Mouse (Mus musculus): ENCODE measurements around the gene Tmem198. TPM values are rescaled to one million over a fixed set of nuclear protein-coding genes. Genes with fewer than 3 reads are reported as not detected.
A peak's percentile ranks its signal among the peaks of the same experiment; 100 is the strongest.

Gene Tmem198
- total RNA-seq, 2 experiments from 2014 or later, result 94.2 to 105 TPM

DNA sequence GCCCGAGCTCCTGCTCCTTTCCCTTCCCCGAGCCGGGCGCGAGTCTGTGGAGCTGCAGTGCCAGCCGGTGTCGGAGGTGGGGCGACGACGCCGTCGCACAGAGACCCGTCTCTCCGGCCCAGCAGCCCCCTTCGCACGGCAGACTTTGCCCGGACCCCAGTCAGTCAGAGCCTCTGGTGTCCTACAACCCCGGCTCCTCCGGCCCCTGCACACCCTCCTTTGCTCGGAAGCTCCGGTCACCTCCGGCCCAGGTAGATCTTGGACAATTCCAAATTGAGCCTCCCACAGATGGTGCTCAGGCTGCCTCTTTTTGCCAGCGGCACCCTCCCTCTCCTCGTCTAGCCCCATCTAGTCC is 280 bp downstream of the Tmem198 start:
- intact Hi-C loops (cut with DNase I), result loop anchor here (2.0 kb wide), 2 partner anchors 79 to 117 kb away; no protein-coding TSS in a partner anchor
- no peak for DNase-seq (ENCODE audit: low spot score in 2 of 2)

DNA sequence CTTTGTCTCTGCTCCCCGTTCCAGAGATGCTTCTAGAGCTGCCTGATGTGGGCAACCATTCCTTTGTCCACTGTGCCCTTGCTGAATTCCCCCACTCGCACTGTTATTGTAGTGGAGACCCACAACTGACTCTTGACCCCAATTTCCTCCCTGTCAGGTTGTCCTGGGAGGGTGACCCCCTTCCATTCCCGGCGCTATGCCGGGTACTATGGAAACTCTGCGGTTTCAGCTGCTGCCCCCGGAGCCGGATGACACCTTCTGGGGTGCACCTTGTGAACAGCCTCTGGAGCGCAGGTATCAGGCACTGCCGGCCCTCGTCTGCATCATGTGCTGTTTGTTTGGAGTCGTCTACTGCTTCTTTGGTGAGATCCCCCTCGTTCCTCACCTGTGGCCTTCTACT is 704 bp downstream of the Tmem198 start:
- DNase-seq (ENCODE audit: low spot score in 2 of 2), result no peak
- intact Hi-C loops (cut with DNase I), result no loop called here

DNA sequence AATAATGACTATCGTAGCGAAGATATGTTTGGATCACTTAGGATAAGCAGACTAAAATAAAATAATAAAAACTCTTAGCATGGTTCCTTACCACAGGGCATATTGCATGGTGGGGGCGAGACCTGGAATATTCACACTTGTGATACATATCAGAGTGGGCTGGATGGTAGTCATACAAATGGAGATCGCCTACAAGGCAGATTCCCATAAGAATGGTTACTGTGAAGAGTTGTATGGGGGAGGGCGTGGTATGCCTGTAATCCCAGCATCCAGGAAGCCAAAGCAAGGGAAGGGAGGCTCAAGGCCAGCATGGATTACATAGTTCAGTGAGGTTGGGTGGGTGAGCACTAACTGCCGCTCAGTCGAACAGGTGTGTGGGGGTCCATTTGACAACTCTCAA is 1.4 kb downstream of the Tmem198 start:
- intact Hi-C loops (cut with DNase I), result loop anchor here (1.0 kb wide), 1 partner anchor 24 kb away; no protein-coding TSS in a partner anchor
- DNase-seq (ENCODE audit: low spot score in 2 of 2), result no peak

DNA sequence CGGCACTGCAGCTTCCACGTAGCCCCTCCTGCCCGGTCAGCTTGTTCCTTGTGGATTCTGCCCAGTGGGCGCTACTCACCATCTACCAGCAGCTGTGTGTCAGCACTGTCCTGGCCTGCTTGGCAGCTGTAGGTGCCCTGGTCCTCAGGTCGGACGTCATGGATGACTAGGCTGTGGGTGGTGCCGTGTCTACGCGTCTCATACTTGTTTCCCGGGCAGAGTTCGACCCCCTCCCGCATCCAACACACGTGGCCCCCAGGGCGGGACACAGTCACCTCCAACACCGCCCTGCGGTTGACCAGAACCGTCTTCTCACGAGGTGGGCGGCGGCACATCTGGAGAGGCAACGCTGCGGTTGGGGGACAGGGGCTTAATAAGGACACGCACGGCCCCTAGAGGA is 7.2 kb downstream of the Tmem198 start:
- intact Hi-C loops (cut with DNase I), result loop anchor here (5.0 kb wide), 1 partner anchor 61 kb away; the partner anchor contains the start of gene Slc4a3
- no peak for DNase-seq (ENCODE audit: low spot score in 2 of 2)

DNA sequence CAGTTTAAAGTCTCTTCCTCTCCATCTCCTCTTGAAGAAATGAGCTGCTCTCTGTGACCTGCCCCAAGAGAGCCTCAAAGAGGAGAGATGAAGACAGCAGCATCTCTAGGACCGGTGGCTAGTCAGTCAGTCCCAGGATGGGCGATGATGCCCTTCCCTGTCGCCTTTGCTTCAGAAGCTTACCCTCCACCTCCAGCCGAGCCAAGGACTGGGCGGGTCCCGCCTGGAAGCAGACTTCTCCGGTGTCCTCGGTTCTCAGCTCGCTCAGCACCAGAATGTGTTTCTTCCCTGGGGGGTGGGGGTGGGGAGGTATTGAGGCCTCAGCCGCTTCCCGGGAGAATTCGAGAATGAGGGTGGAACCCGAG is 7.7 kb downstream of the Tmem198 start:
- no peak for DNase-seq (ENCODE audit: low spot score in 2 of 2)
- intact Hi-C loops (cut with DNase I), result loop anchor here (5.0 kb wide), 1 partner anchor 60 kb away; the partner anchor contains the start of gene Slc4a3

DNA sequence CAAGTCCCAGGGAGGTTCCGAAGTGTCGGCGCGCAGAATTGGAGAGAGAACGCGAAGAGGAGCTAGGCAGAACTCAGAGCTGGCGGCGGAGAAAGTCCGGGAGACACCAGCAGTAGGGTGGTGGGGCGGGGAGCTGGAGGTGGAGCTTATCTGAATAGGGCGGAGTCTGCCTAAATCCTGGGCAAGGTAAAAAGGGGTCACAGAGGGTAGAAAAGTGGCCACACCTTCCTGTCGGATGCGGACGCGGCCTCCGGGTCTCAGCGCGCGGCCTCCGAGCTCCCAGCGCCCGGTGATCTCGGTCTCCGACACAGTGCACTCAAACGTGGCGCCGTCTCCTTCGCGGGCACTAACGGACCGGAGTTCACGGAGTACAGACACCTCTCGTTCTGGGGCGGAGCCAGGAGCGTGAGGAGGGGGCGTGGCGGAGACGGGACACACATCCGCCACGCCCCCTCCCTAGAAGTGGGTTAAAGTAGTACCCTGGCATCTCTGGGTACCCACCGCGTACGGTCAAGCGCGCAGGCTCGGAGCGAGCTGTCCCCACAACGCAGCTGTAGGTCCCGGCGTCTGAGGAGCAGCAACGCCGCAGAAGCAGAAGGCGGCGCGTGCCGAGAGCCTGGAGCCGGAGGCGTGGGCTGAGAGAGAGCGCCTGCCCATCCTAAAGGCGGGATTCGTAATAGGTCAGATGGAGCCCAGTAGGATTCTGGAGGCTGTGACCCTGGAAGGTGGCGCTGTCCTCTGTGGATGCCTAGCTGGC is 8.3 kb downstream of the Tmem198 start:
- intact Hi-C loops (cut with DNase I), result loop anchor here (5.0 kb wide), 1 partner anchor 60 kb away; the partner anchor contains the start of gene Slc4a3
- DNase-seq (ENCODE audit: low spot score in 2 of 2), result peak; percentile 67 to 71

DNA sequence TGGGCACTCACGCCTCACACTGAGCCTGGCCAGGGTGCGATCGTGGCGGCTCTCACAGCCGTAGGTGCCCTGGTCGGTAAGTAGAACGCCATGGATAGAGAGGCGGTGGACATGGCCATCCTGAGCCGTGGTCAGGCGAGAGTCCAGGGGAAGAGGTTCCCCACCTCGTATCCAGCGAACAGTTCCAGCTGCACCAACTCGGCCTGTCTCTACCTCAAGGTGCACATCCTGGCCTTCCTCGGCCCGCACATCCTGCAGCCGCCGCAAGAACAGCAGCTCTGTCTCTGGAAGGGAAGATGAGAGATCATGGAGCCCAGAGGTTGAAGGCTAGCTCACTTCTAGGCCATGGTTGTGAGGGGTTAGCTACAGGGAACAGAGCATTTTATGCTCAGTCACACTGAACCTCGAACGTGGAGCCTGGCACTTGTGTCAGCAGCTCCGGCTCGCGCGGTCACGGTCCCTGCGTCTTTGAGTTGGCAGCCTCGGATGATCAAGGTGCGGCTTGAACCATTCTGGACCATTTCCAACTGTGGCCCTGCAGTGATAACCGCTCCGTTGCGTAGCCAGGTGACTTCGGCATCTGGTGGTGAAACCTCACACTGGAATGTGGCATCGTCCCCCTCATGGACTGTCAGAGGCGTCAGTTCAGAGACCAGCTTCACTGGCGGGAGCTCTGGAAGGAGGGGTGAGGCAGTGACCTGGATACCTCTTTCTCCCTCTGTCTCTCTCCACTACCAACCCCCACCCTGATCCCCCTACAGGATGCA is 11.6 kb downstream of the Tmem198 start:
- intact Hi-C loops (cut with DNase I), result no loop called here
- DNase-seq (ENCODE audit: low spot score in 2 of 2), result no peak

DNA sequence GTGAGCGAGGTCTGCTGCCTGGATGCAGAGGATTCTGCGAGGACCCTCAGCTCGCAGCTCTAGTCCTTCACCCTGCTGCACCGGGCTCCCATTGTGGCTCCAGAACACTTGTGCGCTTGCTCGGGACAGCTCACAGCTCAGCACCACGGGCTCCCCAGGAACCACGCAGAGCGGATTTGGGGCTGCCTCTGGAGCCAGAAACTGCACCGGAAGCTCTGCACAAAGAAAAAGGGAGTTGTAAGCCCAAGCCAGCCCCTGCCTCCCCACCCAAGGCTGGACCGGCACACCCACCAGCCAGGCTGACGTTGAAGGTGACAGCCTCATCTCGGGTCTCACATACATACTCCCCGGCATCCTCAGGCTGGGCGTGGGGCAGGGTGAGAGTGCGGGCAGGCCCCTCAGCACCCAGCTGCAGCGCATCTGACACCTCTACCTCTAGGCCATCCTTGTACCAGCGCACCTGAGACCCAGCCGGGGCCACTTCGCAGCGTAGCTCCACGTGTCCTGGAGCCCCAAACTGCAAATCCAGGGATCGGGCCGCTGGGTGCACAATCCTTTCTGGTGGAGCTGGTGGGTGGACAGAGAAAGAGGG is 13.3 kb downstream of the Tmem198 start:
- no peak for DNase-seq (ENCODE audit: low spot score in 2 of 2)
- intact Hi-C loops (cut with DNase I), result no loop called here

DNA sequence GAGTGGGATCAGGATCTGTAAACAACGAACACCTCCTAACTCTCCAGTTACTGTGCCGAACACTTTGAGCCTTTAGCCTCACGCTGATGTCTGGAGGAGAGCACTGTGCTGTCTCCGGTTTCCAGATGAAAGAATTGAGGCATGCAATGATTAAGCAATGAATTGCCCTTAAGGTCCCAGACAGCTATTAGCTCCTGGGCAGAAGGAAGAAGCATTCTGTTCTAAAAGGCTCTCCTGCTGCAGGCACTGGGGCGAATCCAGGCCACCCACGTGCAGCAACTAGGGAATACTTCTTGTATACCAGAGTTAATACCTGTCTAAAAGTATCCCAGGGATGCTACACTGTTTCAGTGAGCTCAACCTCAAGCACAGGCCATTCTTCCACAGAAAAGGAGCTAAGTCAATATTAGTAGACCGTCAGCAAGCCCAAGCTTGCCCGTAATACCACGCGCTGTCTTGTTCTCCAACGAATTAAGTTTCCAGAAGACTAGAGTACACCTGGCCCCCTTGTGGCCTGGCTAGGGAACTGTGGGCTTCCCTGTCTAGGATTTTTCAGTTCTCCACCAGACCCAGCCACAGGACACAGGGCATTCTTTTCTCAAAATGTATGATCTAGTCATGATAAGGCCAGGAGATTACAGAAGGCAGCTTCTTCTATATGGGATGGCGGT is 15.7 kb downstream of the Tmem198 start:
- intact Hi-C loops (cut with DNase I), result no loop called here
- DNase-seq (ENCODE audit: low spot score in 2 of 2), result no peak

DNA sequence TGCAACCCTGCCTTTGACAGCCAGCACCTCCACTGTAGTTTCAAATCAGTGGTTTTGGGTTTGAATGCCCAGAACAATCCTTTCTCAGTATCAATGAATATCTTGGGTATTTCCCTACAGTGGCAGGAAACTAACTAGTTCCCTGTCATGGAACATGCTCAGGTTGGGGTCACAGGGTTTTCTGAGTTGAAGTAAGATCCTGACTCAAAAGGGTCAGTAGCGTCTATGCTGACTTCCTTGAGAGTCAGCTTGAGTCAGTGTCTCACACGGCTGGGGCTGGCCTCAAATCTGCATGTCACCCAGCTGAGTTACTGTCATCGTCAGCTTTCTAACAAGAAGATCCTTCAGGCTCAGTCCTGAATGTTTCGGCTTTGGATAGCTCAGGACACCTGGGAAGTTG is 19.6 kb downstream of the Tmem198 start:
- intact Hi-C loops (cut with DNase I), result no loop called here
- no peak for DNase-seq (ENCODE audit: low spot score in 2 of 2)

DNA sequence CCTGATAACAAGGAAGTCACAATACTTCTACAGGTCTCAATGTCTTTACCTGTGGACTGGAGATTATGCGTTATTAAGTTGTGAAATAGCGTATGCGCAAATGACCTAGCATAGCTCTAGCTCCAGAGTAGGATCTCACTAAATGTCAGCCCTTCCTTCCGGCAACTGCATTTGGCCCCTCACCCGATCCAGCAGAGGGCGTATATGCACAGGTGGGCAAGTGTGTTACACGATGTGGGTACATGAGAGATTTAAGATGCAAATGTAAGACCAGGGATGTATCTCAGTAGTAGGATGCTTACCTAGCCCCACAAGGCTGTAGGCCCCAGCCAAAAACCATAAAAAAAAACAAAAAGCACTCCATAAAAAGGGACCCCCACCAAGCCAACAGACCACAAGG is 20.1 kb downstream of the Tmem198 start:
- no peak for DNase-seq (ENCODE audit: low spot score in 2 of 2)
- intact Hi-C loops (cut with DNase I), result no loop called here

DNA sequence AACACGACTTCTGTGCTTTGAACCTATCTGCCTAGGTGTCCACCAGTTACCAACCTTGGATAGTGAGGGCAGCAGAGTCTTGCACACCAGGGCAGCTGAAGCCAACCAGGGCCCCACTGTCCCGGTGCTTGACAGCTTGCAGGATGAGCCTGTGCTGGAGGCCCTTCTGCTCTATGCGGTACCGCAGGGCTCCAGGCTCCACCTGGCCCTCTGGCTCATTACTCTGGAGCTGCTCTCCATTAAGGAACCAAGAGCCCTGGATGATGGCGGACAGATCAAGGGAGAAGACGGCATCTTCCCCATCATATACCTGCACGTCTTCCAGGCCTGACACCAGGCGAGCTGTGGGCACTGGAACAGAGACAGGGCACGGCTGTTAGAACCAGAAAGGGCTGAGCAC is 22.6 kb downstream of the Tmem198 start:
- DNase-seq (ENCODE audit: low spot score in 2 of 2), result no peak
- intact Hi-C loops (cut with DNase I), result no loop called here

DNA sequence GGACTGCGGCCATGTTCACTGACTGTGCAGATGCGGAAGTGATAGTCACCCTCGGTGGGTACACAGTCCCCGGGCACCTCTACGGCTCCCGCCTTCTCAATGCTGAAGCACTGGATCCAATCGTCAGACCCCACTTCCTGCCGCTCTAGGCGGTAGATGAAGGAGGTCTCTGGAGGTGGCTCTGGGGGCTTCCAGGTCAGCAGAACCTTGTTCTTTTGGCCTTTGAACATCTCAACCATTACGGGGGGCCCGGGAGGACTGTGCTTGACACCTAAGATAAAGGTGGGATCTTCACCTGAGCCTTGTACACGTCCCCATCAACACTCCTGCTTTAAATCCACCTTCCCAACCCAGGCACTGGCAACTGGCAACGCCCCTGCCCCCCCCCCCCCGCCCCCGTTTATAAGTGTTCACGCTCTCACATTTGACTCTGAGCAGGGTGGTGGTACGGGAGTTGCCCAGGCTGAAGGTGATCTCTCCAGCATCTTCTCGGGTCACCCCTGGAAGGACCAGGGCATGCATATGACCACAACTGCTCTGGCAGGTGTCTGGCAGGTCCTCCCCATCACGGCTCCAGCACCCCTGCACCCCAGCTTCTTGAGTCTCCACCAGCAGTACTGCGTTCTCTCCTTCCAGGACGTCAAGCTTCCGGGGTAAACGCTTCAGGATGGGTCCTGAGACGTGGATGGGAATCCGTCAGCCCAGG is 23.8 kb downstream of the Tmem198 start:
- DNase-seq (ENCODE audit: low spot score in 2 of 2), result no peak
- intact Hi-C loops (cut with DNase I), result no loop called here

DNA sequence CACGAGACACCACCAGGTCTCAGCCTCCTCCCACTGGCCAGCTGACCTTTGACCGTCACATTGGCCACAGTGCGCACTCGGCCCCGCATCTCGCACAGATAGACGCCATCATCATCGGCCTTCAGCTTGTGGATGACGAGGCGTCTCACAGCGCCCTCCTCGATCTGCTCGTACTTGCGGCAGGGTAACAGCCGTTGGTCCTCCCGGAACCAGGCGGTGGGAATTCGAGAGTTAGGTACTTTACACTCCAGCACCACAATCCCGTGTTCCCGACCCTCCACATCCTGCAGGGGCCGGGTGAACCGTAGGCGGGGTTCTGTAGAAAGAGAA is 24.3 kb downstream of the Tmem198 start:
- DNase-seq (ENCODE audit: low spot score in 2 of 2), result no peak
- intact Hi-C loops (cut with DNase I), result no loop called here

DNA sequence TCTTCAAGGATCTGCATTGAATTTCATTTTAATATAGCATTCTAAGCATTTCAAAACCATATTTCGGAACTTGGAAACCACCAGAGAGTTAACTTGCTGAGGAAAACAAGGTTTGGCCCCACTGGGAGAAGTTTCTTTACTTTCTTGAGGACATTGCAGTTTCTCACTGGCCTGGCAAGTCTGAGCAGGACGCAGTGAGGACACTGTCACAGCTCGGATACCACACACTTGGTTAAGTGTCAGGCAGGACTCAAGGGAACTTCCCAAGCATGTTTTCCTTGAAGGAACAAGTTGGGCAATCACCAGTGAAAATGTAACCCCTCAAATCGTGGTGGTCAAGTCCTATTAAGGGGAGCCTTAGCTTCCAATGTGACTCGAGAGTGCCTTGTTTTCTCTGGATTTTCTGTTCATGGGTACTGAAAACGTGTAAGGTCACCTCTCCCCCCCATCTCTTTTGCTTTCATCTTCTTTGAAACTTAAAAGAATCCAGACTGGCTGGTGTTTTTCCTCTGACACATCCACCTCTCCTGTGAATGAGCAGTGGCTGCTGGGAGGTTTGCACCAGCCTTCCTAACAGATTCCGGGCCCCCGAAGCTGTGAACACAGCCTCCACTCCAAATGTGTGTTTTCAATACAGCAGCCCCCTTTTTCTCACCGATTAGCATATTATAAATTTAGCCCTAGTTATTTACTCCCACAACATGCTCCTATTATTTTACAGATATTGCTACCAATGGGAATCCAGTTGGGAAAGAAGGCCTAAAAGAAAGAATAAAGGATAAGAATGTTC is 25.1 kb downstream of the Tmem198 start:
- DNase-seq (ENCODE audit: low spot score in 2 of 2), result no peak
- intact Hi-C loops (cut with DNase I), result loop anchor here (1.0 to 5.0 kb wide), 3 partner anchors 23 to 83 kb away; partner anchors contain the start of gene Slc4a3

DNA sequence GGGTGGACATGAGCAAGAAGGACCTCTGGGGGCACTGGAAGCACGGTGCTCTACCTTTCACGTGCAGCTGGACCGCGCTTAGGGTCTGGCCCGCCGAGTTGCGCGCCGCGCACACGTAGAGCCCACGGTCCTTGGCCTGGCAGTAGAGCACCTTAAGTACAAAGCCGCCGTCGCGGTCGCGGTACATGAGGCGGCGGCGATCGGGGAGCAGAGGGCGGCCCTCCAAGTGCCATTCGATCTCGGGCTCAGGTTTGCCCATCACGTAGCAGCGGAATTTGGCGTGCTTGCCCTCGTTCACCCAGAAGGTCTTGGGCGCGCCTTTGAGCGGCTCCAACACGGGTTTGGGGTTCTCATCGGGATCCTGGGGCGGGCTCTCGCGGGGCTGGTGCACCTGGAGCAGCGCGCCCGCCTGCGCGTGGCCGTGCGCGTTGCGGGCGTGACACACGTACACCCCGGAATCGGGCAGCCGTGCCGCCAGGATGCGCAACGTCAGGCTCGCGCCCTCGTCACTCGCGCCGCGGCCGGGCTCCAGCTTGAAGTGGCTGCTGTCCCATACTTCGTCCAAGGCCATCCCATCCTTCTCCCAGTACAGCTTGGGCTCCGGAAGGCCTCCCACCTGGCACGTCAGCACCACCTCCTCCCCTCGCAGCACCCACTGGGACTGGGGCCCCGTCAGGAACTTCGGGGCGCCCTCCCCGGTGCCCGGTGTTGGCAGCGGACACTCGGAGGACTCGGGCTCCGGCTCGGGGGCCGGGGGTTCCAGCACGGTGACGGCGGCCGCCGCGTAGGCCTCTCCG is 26.0 kb downstream of the Tmem198 start:
- intact Hi-C loops (cut with DNase I), result loop anchor here (5.0 kb wide), 2 partner anchors 42 to 82 kb away; partner anchors contain the start of gene Slc4a3

DNA sequence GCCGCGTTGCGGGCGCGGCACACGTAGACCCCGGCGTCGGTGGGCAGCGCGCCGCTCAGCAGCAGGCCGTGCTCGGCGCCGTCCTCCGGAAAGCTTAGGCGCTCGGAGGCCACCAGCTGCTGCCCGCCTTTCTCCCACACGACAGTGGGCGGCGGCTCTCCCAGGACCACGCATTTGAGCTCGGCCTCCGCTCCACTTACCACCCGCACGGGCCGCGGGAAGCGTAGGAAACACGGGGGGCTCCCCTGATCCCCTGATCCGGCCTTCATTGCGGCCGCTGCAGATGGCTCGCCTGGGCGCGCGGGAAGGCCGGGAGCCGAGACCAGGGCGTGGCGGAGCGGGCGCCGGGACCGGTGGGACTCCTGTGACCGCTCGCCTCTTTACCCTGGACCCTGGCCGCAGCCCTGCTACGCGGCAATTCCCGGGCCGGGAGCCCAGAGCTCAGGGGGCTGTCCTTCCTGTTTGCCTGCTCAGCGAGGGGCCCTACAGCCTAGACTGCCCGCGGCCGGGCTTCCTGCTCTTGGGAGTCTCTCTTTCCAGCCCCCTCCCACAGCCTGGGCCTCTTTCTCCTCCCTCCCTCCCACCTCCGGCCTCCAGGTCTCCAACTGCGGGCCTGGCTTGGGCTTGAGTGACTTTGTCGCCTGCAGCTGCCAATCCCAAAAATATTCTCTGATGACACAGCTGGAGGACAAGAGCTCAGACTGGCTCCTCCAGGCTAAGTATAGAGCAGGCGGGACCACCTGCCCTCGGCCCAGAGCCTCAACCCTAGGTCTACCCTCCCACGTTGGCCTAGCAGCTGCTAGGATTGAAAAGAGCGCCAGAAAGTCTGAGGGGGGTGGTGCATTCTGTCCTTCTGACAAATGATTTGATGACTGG is 26.9 kb downstream of the Tmem198 start, which contains the start of gene Obsl1:
Gene Obsl1 (minus strand): TSS at position 497 of the 876 bp plus-strand sequence.
- intact Hi-C loops (cut with DNase I), result loop anchor here (5.0 kb wide), 2 partner anchors 41 to 81 kb away; partner anchors contain the start of gene Slc4a3
- DNase-seq (ENCODE audit: low spot score in 2 of 2), result peak; percentile 41 to 56

More for the DNA sequence above, 26.0 kb downstream of the Tmem198 start:
- DNase-seq (ENCODE audit: low spot score in 2 of 2), result peak; percentile 85 to 90

Measured in left cerebral cortex, postnatal 36 days (tissue).